Mouse (Mus musculus) hindbrain, postnatal 0 days (tissue): Measurements from ENCODE around the gene Gm12185. TPM values are rescaled to one million over a fixed set of nuclear protein-coding genes. Genes with fewer than 3 reads are reported as not detected.
A peak's percentile ranks its signal among the peaks of the same experiment; 100 is the strongest.

Experiments used
- ATAC-seq: fragments of 200-750 bp; cut with Nextera tagmentation; 2 replicates; pipeline ENCODE4 v1.8.0; 2017; ENCODE audit warnings: mild to moderate bottlenecking, moderate TSS enrichment, moderate library complexity
- DNase-seq: peaks from one replicate; pipeline ENCODE4 v3.0.0-alpha.2; 2015; ENCODE audit warnings: low spot score
- H3K27ac ChIP-seq: fragments of 300-500 bp; sonication (generic); 2 replicates; pipeline ENCODE4 v1.5.1; 2014; ENCODE audit warnings: mild to moderate bottlenecking
- H3K27me3 ChIP-seq: fragments of 300-500 bp; sonication (generic); 2 replicates; pipeline ENCODE4 v1.6.1; 2014; ENCODE audit warnings: low read length, mixed read lengths; ENCODE audit not compliant: insufficient read depth
- H3K36me3 ChIP-seq: fragments of 300-500 bp; sonication (generic); 2 replicates; pipeline ENCODE4 v1.6.1; 2014; ENCODE audit warnings: low read length, mixed read lengths; ENCODE audit not compliant: insufficient read depth
- H3K4me1 ChIP-seq: fragments of 300-500 bp; sonication (generic); 2 replicates; pipeline ENCODE4 v1.6.1; 2014; ENCODE audit warnings: antibody characterized with exemption, low read length, mixed read lengths; ENCODE audit not compliant: insufficient read depth
- H3K4me2 ChIP-seq: fragments of 300-500 bp; sonication (generic); 2 replicates; pipeline ENCODE4 v1.6.1; 2014; ENCODE audit warnings: low read depth, mild to moderate bottlenecking, low read length, moderate library complexity, mixed read lengths
- H3K4me3 ChIP-seq: fragments of 300-500 bp; sonication (generic); 2 replicates; pipeline ENCODE4 v1.5.1; 2014; ENCODE audit warnings: low read length
- H3K9ac ChIP-seq: fragments of 300-500 bp; sonication (generic); replicated peaks from 2 replicates; pipeline ENCODE4 v1.6.1; 2014; ENCODE audit warnings: mild to moderate bottlenecking, low read length, moderate library complexity, mixed read lengths
- H3K9me3 ChIP-seq: fragments of 300-500 bp; sonication (generic); 2 replicates; pipeline ENCODE4 v1.6.1; 2016; ENCODE audit warnings: low read length, mixed read lengths
- CTCF ChIP-seq: IDR thresholded peaks from 2 replicates; pipeline ENCODE4 v1.5.1; 2016; ENCODE audit warnings: antibody characterized with exemption, control low read depth, low read depth
- WGBS: fragments of 180-500 bp; shearing (Covaris S2); extraction: QIAGEN DNeasy Blood & Tissue Kit; methylation state at CpG from one replicate; pipeline ENCODE4 v1.1.7; 2014; 5-methylcytosine and 5-hydroxymethylcytosine counted together
- polyA plus RNA-seq: library from polyadenylated mRNA; unstranded; fragments of >200 nt; fragmentation: Nextera tagmentation; extraction: Ambion mirVana; gene quantifications from 2 replicates; pipeline ENCODE4 v1.2.1, GENCODE M21; 2015
- total RNA-seq: library from RNA; depleted of rRNA; stranded (reverse); fragments of >200 nt; gene quantifications from 2 replicates; pipeline ENCODE4 v1.2.3, GENCODE M21; 2014; rRNA removed

Gm12185 gene
- total and polyA plus RNA-seq, 2 experiments from 2014 or later = not detected

GRCm38 (mm10) chr11:48862784-48863319, 129.2 kb downstream of the Gm12185 start:
- H3K9me3 ChIP-seq = no peaks in the 10 kb centered on the region
- DNase-seq = no peak
- TF ChIP-seq CTCF = no peak
- H3K27ac ChIP-seq = no peak overlapping the region
- H3K36me3 ChIP-seq = no peaks in the 10 kb centered on the region
- H3K4me2 ChIP-seq = no peak overlapping the region
- WGBS = 67% methylated on average over 1 of the region's 1 CpGs
- H3K9ac ChIP-seq = no peak overlapping the region
- H3K4me3 ChIP-seq = no peak overlapping the region
- ATAC-seq = no peak
- H3K27me3 ChIP-seq = no peaks in the 10 kb centered on the region
- no peaks in the 10 kb centered on the region for H3K4me1 ChIP-seq

- peak overlapping the region; percentile 80 for H3K4me2 ChIP-seq
- H3K9me3 ChIP-seq = no peaks in the 10 kb centered on the region
- TF ChIP-seq CTCF = peak; percentile 88
- no peaks in the 10 kb centered on the region for H3K36me3 ChIP-seq
- no peak for ATAC-seq
- H3K27me3 ChIP-seq = no peaks in the 10 kb centered on the region
- peak overlapping the region; percentile 52; the same call in 1 of the 2 replicates for H3K4me3 ChIP-seq
- H3K9ac ChIP-seq = no peak overlapping the region
- under 1% methylated on average over 6 of the region's 6 CpGs for WGBS
- H3K4me1 ChIP-seq = no peaks in the 10 kb centered on the region
- no peak overlapping the region for H3K27ac ChIP-seq
- DNase-seq = peak; percentile 91
These were observed 133.0 kb downstream of the Gm12185 start for GRCm38 (mm10) chr11:48859014-48859413.

Other genes with a start within 250 kb of the Gm12185 start
- gene Rack1, start 191.9 kb downstream of the Gm12185 start, total RNA-seq = 897 and 958 TPM in 2 replicates
- 324 and 342 TPM in 2 replicates for gene Rack1, start 191.9 kb downstream of the Gm12185 start, polyA plus RNA-seq
- 42.1 and 43.3 TPM in 2 replicates for gene Trim41, start 174.9 kb downstream of the Gm12185 start, total RNA-seq
- 5.5 and 7.1 TPM in 2 replicates for gene Trim41, start 174.9 kb downstream of the Gm12185 start, polyA plus RNA-seq
- gene Trim7, start 166.1 kb downstream of the Gm12185 start, total RNA-seq = 4.0 and 7.7 TPM in 2 replicates
- 3.7 TPM in 2 replicates for gene Trim7, start 166.1 kb downstream of the Gm12185 start, polyA plus RNA-seq
- gene Gm12184, start 165.6 kb downstream of the Gm12185 start, total RNA-seq = 20.1 and 26.4 TPM in 2 replicates
- gene Gm12184, start 165.6 kb downstream of the Gm12185 start, polyA plus RNA-seq = 5.7 and 6.0 TPM in 2 replicates
- gene Irgm1, start 120.5 kb downstream of the Gm12185 start, total RNA-seq = 5.8 and 6.0 TPM in 2 replicates
- 6.3 and 8.2 TPM in 2 replicates for gene Irgm1, start 120.5 kb downstream of the Gm12185 start, polyA plus RNA-seq
- 0.10 and 0.18 TPM in 2 replicates for gene Gm5431, start 90.0 kb downstream of the Gm12185 start, total RNA-seq
- gene Gm5431, start 90.0 kb downstream of the Gm12185 start, polyA plus RNA-seq = 0.08 and 0.28 TPM in 2 replicates
- gene Psme2b, start 46.0 kb downstream of the Gm12185 start, total RNA-seq = 0.32 and 0.37 TPM in 2 replicates
- 1.4 and 1.7 TPM in 2 replicates for gene Psme2b, start 46.0 kb downstream of the Gm12185 start, polyA plus RNA-seq
- 0.16 TPM in 1 of 2 replicates, not detected in the other for gene Olfr56, start 13.3 kb downstream of the Gm12185 start, total RNA-seq
- gene Olfr56, start 13.3 kb downstream of the Gm12185 start, polyA plus RNA-seq = 0.08 TPM in 1 of 2 replicates, not detected in the other
- 0.75 and 0.84 TPM in 2 replicates for gene 9930111J21Rik1, start 12.8 kb downstream of the Gm12185 start, total RNA-seq
- gene 9930111J21Rik1, start 12.8 kb downstream of the Gm12185 start, polyA plus RNA-seq = 0.20 and 0.40 TPM in 2 replicates
- not detected in 2 replicates for gene Tgtp1, start 1.9 kb upstream of the Gm12185 start, total RNA-seq
- 0.09 and 0.35 TPM in 2 replicates for gene Tgtp1, start 1.9 kb upstream of the Gm12185 start, polyA plus RNA-seq
- gene 9930111J21Rik2, start 59.0 kb upstream of the Gm12185 start, total RNA-seq = 0.78 and 1.7 TPM in 2 replicates
- 0.16 and 0.49 TPM in 2 replicates for gene 9930111J21Rik2, start 59.0 kb upstream of the Gm12185 start, polyA plus RNA-seq
- not detected in 2 replicates for gene Tgtp2, start 72.0 kb upstream of the Gm12185 start, total RNA-seq
- 0.20 and 0.52 TPM in 2 replicates for gene Tgtp2, start 72.0 kb upstream of the Gm12185 start, polyA plus RNA-seq
- gene Ifi47, start 84.4 kb upstream of the Gm12185 start, total RNA-seq = 0.68 TPM in 1 of 2 replicates, not detected in the other
- gene Ifi47, start 84.4 kb upstream of the Gm12185 start, polyA plus RNA-seq = 1.2 and 1.6 TPM in 2 replicates
- not detected in 2 replicates for gene Olfr1396, start 122.6 kb upstream of the Gm12185 start, total RNA-seq
- gene Olfr1396, start 122.6 kb upstream of the Gm12185 start, polyA plus RNA-seq = not detected in 2 replicates
- not detected in 2 replicates for gene Olfr1395, start 150.0 kb upstream of the Gm12185 start, total RNA-seq
- not detected in 2 replicates for gene Olfr1395, start 150.0 kb upstream of the Gm12185 start, polyA plus RNA-seq
- not detected in 2 replicates for gene Olfr1394, start 162.2 kb upstream of the Gm12185 start, total RNA-seq
- not detected in 2 replicates for gene Olfr1394, start 162.2 kb upstream of the Gm12185 start, polyA plus RNA-seq
- 0.37 TPM in 1 of 2 replicates, not detected in the other for gene Btnl9, start 194.9 kb upstream of the Gm12185 start, total RNA-seq
- gene Btnl9, start 194.9 kb upstream of the Gm12185 start, polyA plus RNA-seq = 0.39 and 0.50 TPM in 2 replicates
- 20.2 and 25.0 TPM in 2 replicates for gene Zfp62, start 211.1 kb upstream of the Gm12185 start, total RNA-seq
- gene Zfp62, start 211.1 kb upstream of the Gm12185 start, polyA plus RNA-seq = 25.7 and 25.8 TPM in 2 replicates